Mouse (Mus musculus): ENCODE measurements around the gene Optc.

GRCm38 (mm10) chr1:133920876-133921275 is 13.1 kb upstream of the Optc start:
- TF ChIP-seq MAFK (IDR thresholded peaks at IDR 0.05; ENCODE audit: insufficient read depth, low read depth, low read length): no peak
- no peak for TF ChIP-seq CHD2 (IDR thresholded peaks at IDR 0.05; ENCODE audit: low read depth, low read length)
- TF ChIP-seq HCFC1 (IDR thresholded peaks at IDR 0.05; ENCODE audit: borderline replicate concordance, insufficient read depth, low read length): no peak
- no peak for TF ChIP-seq ZNF384 (IDR thresholded peaks at IDR 0.05; ENCODE audit: low read depth, low read length)
- no peak for TF ChIP-seq ZC3H11A (IDR thresholded peaks at IDR 0.05; ENCODE audit: borderline replicate concordance, low read depth, low read length)
